Mouse (Mus musculus) lung, postnatal 0 days (tissue): ENCODE results near the gene Kcne4.

Experiments
- CTCF ChIP-seq: IDR thresholded peaks from 2 replicates; pipeline ENCODE4 v1.5.1; 2016; ENCODE audit warnings: antibody characterized with exemption, mild to moderate bottlenecking
- EP300 ChIP-seq: IDR thresholded peaks from 2 replicates; pipeline ENCODE4 v1.6.1; 2016; ENCODE audit warnings: antibody characterized with exemption, mild to moderate bottlenecking, control low read depth

DNA sequence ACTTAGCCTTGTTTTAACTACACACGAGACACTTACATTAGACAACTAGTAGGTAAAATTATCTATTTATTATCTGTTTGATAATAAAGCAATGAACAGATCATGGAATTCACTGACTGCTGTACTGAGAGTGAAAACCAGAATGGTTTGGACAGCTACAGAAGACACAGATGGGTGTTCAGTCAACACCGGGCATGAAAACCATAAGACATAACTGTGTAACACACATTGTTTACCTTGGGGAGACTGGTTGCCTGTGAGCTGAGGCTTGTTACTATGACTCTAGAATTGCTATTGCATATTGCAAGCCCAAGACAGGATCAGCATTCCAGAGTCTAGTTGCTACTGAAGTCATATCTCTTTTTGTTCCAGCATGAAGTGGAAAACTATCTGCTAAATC is 49.9 kb downstream of the Kcne4 start:
- TF ChIP-seq CTCF (no peak), EP300 (no peak)
